Mouse (Mus musculus) erythroblast, embryonic 14.5 days (primary cell): ENCODE results near the gene Acvr1. TPM values are rescaled to one million over a fixed set of nuclear protein-coding genes. Genes with fewer than 3 reads are reported as not detected.

ENCODE experiments used
- H3K27me3 ChIP-seq: 2 replicates; pipeline ENCODE4 v1.6.1; 2012; ENCODE audit warnings: inconsistent platforms; ENCODE audit not compliant: control insufficient read depth
- H3K36me3 ChIP-seq: 2 replicates; pipeline ENCODE4 v1.6.1; 2012; ENCODE audit warnings: mild to moderate bottlenecking, inconsistent platforms; ENCODE audit not compliant: control insufficient read depth
- H3K4me1 ChIP-seq: 2 replicates; pipeline ENCODE4 v1.6.1; 2012; ENCODE audit warnings: inconsistent platforms; ENCODE audit not compliant: control insufficient read depth
- H3K4me3 ChIP-seq: replicated peaks from 2 replicates; pipeline ENCODE3; 2012; ENCODE audit warnings: moderate library complexity, mild to moderate bottlenecking, inconsistent platforms
- H3K9me3 ChIP-seq: 2 replicates; pipeline ENCODE4 v1.6.1; 2012; ENCODE audit warnings: low read length, inconsistent platforms, mixed read lengths; ENCODE audit not compliant: control insufficient read depth
- GATA1 ChIP-seq: IDR thresholded peaks from 2 replicates; pipeline ENCODE4 v1.6.1; 2012; ENCODE audit warnings: low read length, inconsistent platforms, mixed read lengths
- TAL1 ChIP-seq: IDR thresholded peaks from 3 replicates; pipeline ENCODE4 v1.6.1; 2012; ENCODE audit warnings: low read length, inconsistent platforms, mixed read lengths
- polyA plus RNA-seq: library from polyadenylated mRNA; stranded (reverse); fragments of >175 nt; gene quantifications from 2 replicates; pipeline ENCODE4 v1.2.3, GENCODE M21; 2012

Gene Acvr1
- polyA plus RNA-seq, 1 experiment, result not detected

GRCm38 (mm10) chr2:58565267-58565666 lies 1.7 kb downstream of the Acvr1 start:
- Histone ChIP-seq H3K4me3 (peak overlapping the region; percentile 24), H3K4me1 (no peaks in the 10 kb centered on the region; the same call in 1 of the 2 replicates), H3K36me3 (no peaks in the 10 kb centered on the region), H3K9me3 (no peaks in the 10 kb centered on the region), H3K27me3 (peaks cover 44% of the 10 kb centered on the region)
- no peak for TF ChIP-seq TAL1
- no peak for TF ChIP-seq GATA1

- Histone ChIP-seq H3K4me3 (no peak overlapping the region), H3K9me3 (no peaks in the 10 kb centered on the region), H3K4me1 (no peaks in the 10 kb centered on the region; the same call in 1 of the 2 replicates), H3K27me3 (peaks cover 24% of the 10 kb centered on the region), H3K36me3 (no peaks in the 10 kb centered on the region)
- TF ChIP-seq GATA1 (no peak), TAL1 (no peak)
These were observed 4.8 kb downstream of the Acvr1 start for GRCm38 (mm10) chr2:58562137-58562536.

- Histone ChIP-seq H3K9me3 (no peaks in the 10 kb centered on the region), H3K27me3 (no peaks in the 10 kb centered on the region), H3K36me3 (no peaks in the 10 kb centered on the region), H3K4me3 (no peak overlapping the region), H3K4me1 (no peaks in the 10 kb centered on the region)
- TF ChIP-seq TAL1 (no peak), GATA1 (no peak)
These were observed 9.7 kb downstream of the Acvr1 start for GRCm38 (mm10) chr2:58557045-58557845.

GRCm38 (mm10) chr2:58552296-58552695 lies 14.7 kb downstream of the Acvr1 start:
- no peak for TF ChIP-seq TAL1
- no peak for TF ChIP-seq GATA1
- no peaks in the 10 kb centered on the region for H3K36me3 ChIP-seq
- H3K9me3 ChIP-seq, result no peaks in the 10 kb centered on the region

GRCm38 (mm10) chr2:58551866-58552265 lies 15.1 kb downstream of the Acvr1 start:
- Histone ChIP-seq H3K27me3 (no peaks in the 10 kb centered on the region), H3K36me3 (no peaks in the 10 kb centered on the region), H3K4me1 (no peaks in the 10 kb centered on the region), H3K9me3 (no peaks in the 10 kb centered on the region), H3K4me3 (no peak overlapping the region)
- TF ChIP-seq TAL1 (no peak), GATA1 (no peak)

More at GRCm38 (mm10) chr2:58552296-58552695, 14.7 kb downstream of the Acvr1 start:
- H3K4me1 ChIP-seq, result no peaks in the 10 kb centered on the region
- no peak overlapping the region for H3K4me3 ChIP-seq
- no peaks in the 10 kb centered on the region for H3K27me3 ChIP-seq

- TF ChIP-seq TAL1, result no peak
- no peak for TF ChIP-seq GATA1
- H3K36me3 ChIP-seq, result no peaks in the 10 kb centered on the region
- H3K4me1 ChIP-seq, result no peaks in the 10 kb centered on the region
- H3K9me3 ChIP-seq, result no peaks in the 10 kb centered on the region
- no peaks in the 10 kb centered on the region for H3K27me3 ChIP-seq
- no peak overlapping the region for H3K4me3 ChIP-seq
These were observed 16.5 kb downstream of the Acvr1 start for GRCm38 (mm10) chr2:58550488-58550887.

- H3K27me3 ChIP-seq, result no peaks in the 10 kb centered on the region
- no peaks in the 10 kb centered on the region for H3K9me3 ChIP-seq
- H3K4me3 ChIP-seq, result no peak overlapping the region
- no peaks in the 10 kb centered on the region for H3K4me1 ChIP-seq
- TF ChIP-seq TAL1, result no peak
- TF ChIP-seq GATA1, result no peak
- no peaks in the 10 kb centered on the region for H3K36me3 ChIP-seq
These were observed 17.0 kb downstream of the Acvr1 start for GRCm38 (mm10) chr2:58549960-58550359.

- H3K27me3 ChIP-seq, result no peaks in the 10 kb centered on the region
- TF ChIP-seq TAL1 (no peak), GATA1 (no peak)
- H3K9me3 ChIP-seq, result no peaks in the 10 kb centered on the region
- H3K4me3 ChIP-seq, result no peak overlapping the region
- H3K4me1 ChIP-seq, result peaks cover 3% of the 10 kb centered on the region; the same call in 1 of the 2 replicates
- no peaks in the 10 kb centered on the region for H3K36me3 ChIP-seq
These were observed 18.0 kb downstream of the Acvr1 start for GRCm38 (mm10) chr2:58548943-58549342.

GRCm38 (mm10) chr2:58546264-58546663 lies 20.7 kb downstream of the Acvr1 start:
- no peak for TF ChIP-seq GATA1
- TF ChIP-seq TAL1, result no peak
- Histone ChIP-seq H3K4me3 (no peak overlapping the region), H3K36me3 (no peaks in the 10 kb centered on the region), H3K9me3 (no peaks in the 10 kb centered on the region), H3K4me1 (peaks cover 3% of the 10 kb centered on the region; the same call in 1 of the 2 replicates), H3K27me3 (no peaks in the 10 kb centered on the region)
